Mouse (Mus musculus) colon, adult 2 months (tissue): ENCODE measurements around the gene Fate1. TPM values are rescaled to one million over a fixed set of nuclear protein-coding genes. Genes with fewer than 3 reads are reported as not detected.

Experiments
- polyA plus RNA-seq: library from polyadenylated mRNA; depleted of rRNA; stranded (reverse); fragments of >200 nt; gene quantifications from 2 replicates; pipeline ENCODE4 v1.2.3, GENCODE M21; 2012; rRNA removed

Gene Fate1
- polyA plus RNA-seq: not detected in 2 replicates

GRCm38 (mm10) chrX:71972686-71973085 is at the start of gene Fate1:
Gene Fate1 (plus strand): TSS chrX:71972986.

GRCm38 (mm10) chrX:71962073-71963051 is 10.4 kb upstream of the Fate1 start, which contains the start of gene Prrg3:
Gene Prrg3 (plus strand): TSS chrX:71962624.

GRCm38 (mm10) chrX:71991549-71991948 is 18.8 kb downstream of the Fate1 start, which contains the start of gene Cnga2:
Gene Cnga2 (plus strand): TSS chrX:71991849.

Other genes starting within 250 kb of the Fate1 start
- 1.3 and 1.5 TPM in 2 replicates for gene Vma21, start 157.1 kb upstream of the Fate1 start, polyA plus RNA-seq
- 0.06 and 0.08 TPM in 2 replicates for gene Gm1141, start 52.0 kb upstream of the Fate1 start, polyA plus RNA-seq
- 1.3 TPM in 2 replicates for gene Prrg3, start 10.4 kb upstream of the Fate1 start, polyA plus RNA-seq
- gene Cnga2, start 18.9 kb downstream of the Fate1 start, polyA plus RNA-seq: not detected in 2 replicates
- gene Magea4, start 249.0 kb downstream of the Fate1 start, polyA plus RNA-seq: not detected in 2 replicates